Mouse (Mus musculus): Measurements from ENCODE around the gene Gpank1. TPM values are rescaled to one million over a fixed set of nuclear protein-coding genes. Genes with fewer than 3 reads are reported as not detected.
A peak's percentile ranks its signal among the peaks of the same experiment; 100 is the strongest.

The Gpank1 gene
- total and polyA plus RNA-seq, 3 experiments: 40.4 to 44.7 TPM; not detected in 1

DNA sequence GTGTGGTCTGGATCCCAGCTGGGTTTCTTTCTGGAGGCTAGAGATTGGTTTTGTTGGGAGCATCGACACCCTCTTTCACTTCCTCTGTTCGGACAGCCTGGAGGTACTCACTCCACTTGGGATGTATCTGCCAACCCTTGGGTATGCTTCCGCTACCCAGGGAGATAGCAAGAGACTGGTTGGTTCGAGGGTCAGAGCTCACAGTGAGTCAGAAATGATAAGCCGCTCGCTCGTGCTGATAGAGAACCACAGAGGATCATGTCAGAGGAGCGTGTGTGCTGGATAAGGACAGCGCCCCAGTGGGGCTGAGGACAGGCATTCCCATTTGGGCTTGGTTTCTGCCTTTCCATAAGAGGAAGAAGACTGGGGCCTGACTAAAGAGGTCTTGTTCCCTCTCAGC, 41.5 kb upstream of the Gpank1 start (continued):
- 0 out of 2 replicates have a peak, but pooled peaks have one; percentile 51 for TF ChIP-seq UBTF (IDR thresholded peaks at IDR 0.05; ENCODE audit: borderline replicate concordance, insufficient read depth, low read depth, low read length)

DNA sequence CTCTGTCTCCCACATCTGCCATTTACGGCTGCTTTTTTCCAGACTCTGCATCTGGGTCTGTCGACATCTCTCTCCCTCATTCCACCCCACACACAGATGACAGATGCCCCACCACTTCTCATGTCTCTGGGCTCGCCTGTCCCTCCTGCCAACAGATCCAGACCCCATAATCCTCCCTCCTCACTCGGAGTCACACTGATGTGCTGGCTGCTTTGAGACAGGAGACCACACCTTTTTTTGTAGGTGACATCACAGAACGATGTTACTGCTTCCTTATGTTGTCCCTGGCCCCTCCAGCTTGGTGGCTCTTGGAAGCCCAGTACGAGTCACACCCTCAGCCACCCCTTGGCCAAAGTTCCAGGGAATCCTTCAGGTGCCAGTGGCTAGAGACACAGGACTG, 41.0 kb upstream of the Gpank1 start:
- Histone ChIP-seq H3K79me2 (ENCODE audit: control insufficient read depth, insufficient read depth, low read length, poor library complexity) (no peaks in the 10 kb centered on the region), H3K9me3 (replicated peaks; ENCODE audit: insufficient read depth, low read length) (no peaks in the 10 kb centered on the region), H3K4me1 (ENCODE audit: control insufficient read depth in 1 of 2, insufficient read depth in 2 of 2, low read length in 2 of 2) (peaks cover 20 to 52% of the 10 kb centered on the region in 2 experiments), H3K36me3 (ENCODE audit: control insufficient read depth in 1 of 2, insufficient read depth in 2 of 2, low read length in 2 of 2) (peaks cover 0 to 38% of the 10 kb centered on the region in 2 experiments; a peak in 2 of 4 replicates), H3K4me3 (ENCODE audit: control insufficient read depth in 1 of 2, insufficient read depth in 1 of 2, low read depth in 2 of 2, low read length in 2 of 2) (peak overlapping the region; percentile 3 to 19; a peak in 2 of 4 replicates), H3K9ac (ENCODE audit: control insufficient read depth, low read depth, low read length, poor library complexity, severe bottlenecking) (peak overlapping the region; percentile 50), H3K27me3 (ENCODE audit: control insufficient read depth in 1 of 2, insufficient read depth in 2 of 2, low read length in 2 of 2) (no peaks in the 10 kb centered on the region), H3K27ac (ENCODE audit: control insufficient read depth, low read depth, low read length) (peak overlapping the region; percentile 94)
- DNase-seq (ENCODE audit: low read depth, low spot score): no peak
- TF ChIP-seq POLR2A (IDR thresholded peaks at IDR 0.05; ENCODE audit: control insufficient read depth in 1 of 2, insufficient read depth in 1 of 2, low read depth in 1 of 2, low read length in 2 of 2, poor library complexity in 1 of 2): peak in 1 of 2 experiments; percentile 31; a peak in 1 of 4 replicates
- TF ChIP-seq CHD2 (IDR thresholded peaks at IDR 0.05; ENCODE audit: low read length): no peak

DNA sequence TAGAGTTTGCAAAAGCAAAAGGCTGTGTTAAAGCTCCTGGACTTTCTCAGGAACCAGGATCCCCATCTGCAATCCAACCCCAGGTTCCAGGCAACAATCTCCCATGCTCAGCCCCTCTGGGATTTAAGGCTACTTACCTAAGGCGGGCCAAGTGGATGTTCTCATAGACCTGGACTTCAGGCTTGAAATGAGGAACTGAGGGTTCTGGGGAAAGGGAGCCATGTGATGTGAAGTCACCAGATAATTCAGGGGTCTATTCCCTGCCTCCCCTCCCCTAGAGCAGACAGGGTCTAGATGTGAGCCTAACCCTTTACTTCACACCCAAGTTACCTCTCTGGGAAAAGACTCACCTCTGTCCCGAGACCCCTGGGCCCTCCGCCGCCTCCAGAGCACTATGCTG, 40.5 kb upstream of the Gpank1 start:
- Histone ChIP-seq H3K4me1 (ENCODE audit: control insufficient read depth in 1 of 2, insufficient read depth in 2 of 2, low read length in 2 of 2) (peaks cover 20 to 56% of the 10 kb centered on the region in 2 experiments), H3K27ac (ENCODE audit: control insufficient read depth, low read depth, low read length) (peak overlapping the region; percentile 94), H3K9ac (ENCODE audit: control insufficient read depth, low read depth, low read length, poor library complexity, severe bottlenecking) (peak overlapping the region; percentile 50), H3K27me3 (ENCODE audit: control insufficient read depth in 1 of 2, insufficient read depth in 2 of 2, low read length in 2 of 2) (no peaks in the 10 kb centered on the region), H3K9me3 (replicated peaks; ENCODE audit: insufficient read depth, low read length) (no peaks in the 10 kb centered on the region), H3K36me3 (ENCODE audit: control insufficient read depth in 1 of 2, insufficient read depth in 2 of 2, low read length in 2 of 2) (peaks cover 0 to 42% of the 10 kb centered on the region in 2 experiments; a peak in 2 of 4 replicates), H3K79me2 (ENCODE audit: control insufficient read depth, insufficient read depth, low read length, poor library complexity) (no peaks in the 10 kb centered on the region), H3K4me3 (ENCODE audit: control insufficient read depth in 1 of 2, insufficient read depth in 1 of 2, low read depth in 2 of 2, low read length in 2 of 2) (peak overlapping the region in 1 of 2 experiments; percentile 2; a peak in 1 of 4 replicates)
- DNase-seq (ENCODE audit: low read depth, low spot score): peak; percentile 73
- TF ChIP-seq TAL1 (IDR thresholded peaks at IDR 0.05; ENCODE audit: low read length): 0 out of 2 replicates have a peak, but pooled peaks have one; percentile 25
- TF ChIP-seq MEF2A (IDR thresholded peaks at IDR 0.05; ENCODE audit: extremely low read depth, insufficient replicate concordance, low read depth, low read length, poor library complexity, severe bottlenecking): no peak
- no peak for TF ChIP-seq MAZ (IDR thresholded peaks at IDR 0.05; ENCODE audit: low read depth, low read length)
- no peak for TF ChIP-seq USF2 (IDR thresholded peaks at IDR 0.05; ENCODE audit: borderline replicate concordance in 1 of 2, insufficient read depth in 1 of 2, low read depth in 1 of 2, low read length in 2 of 2)
- TF ChIP-seq ETS1 (IDR thresholded peaks at IDR 0.05; ENCODE audit: low read depth, low read length): 0 out of 2 replicates have a peak, but pooled peaks have one; percentile 6
- TF ChIP-seq JUND (IDR thresholded peaks at IDR 0.05; ENCODE audit: low read depth, low read length): no peak
- TF ChIP-seq E2F4 (IDR thresholded peaks at IDR 0.05; ENCODE audit: borderline replicate concordance, low read depth, low read length): no peak
- TF ChIP-seq NELFE (IDR thresholded peaks at IDR 0.05; ENCODE audit: low read depth, low read length): no peak
- no peak for TF ChIP-seq GABPA (IDR thresholded peaks at IDR 0.05; ENCODE audit: low read depth, low read length)
- no peak for TF ChIP-seq BHLHE40 (IDR thresholded peaks at IDR 0.05; ENCODE audit: borderline replicate concordance, low read depth, low read length)
- TF ChIP-seq CHD1 (IDR thresholded peaks at IDR 0.05; ENCODE audit: low read depth, low read length): no peak
- no peak for TF ChIP-seq GATA1 (IDR thresholded peaks at IDR 0.05; ENCODE audit: low read depth, low read length)
- TF ChIP-seq TBP (IDR thresholded peaks at IDR 0.05; ENCODE audit: low read depth, low read length): no peak
- no peak for TF ChIP-seq ZC3H11A (IDR thresholded peaks at IDR 0.05; ENCODE audit: low read depth, low read length)
- no peak for TF ChIP-seq ZNF384 (IDR thresholded peaks at IDR 0.05; ENCODE audit: low read depth, low read length)
- no peak for TF ChIP-seq UBTF (IDR thresholded peaks at IDR 0.05; ENCODE audit: borderline replicate concordance, insufficient read depth, low read depth, low read length)
- TF ChIP-seq KAT2A (conservative IDR thresholded peaks at IDR 0.05; ENCODE audit: low read depth, low read length): no peak
- no peak for TF ChIP-seq CTCF (IDR thresholded peaks at IDR 0.05 in 2 of 3, conservative IDR thresholded peaks at IDR 0.05 in 1 of 3; ENCODE audit: control insufficient read depth in 1 of 3, insufficient read depth in 1 of 3, low read depth in 2 of 3, low read length in 3 of 3, poor library complexity in 1 of 3, severe bottlenecking in 1 of 3)
- TF ChIP-seq EP300 (IDR thresholded peaks at IDR 0.05; ENCODE audit: low read depth in 1 of 2, low read length in 2 of 2): no peak; a peak in 1 of 4 replicates
- no peak for TF ChIP-seq ZKSCAN1 (IDR thresholded peaks at IDR 0.05; ENCODE audit: low read depth, low read length)
- no peak for TF ChIP-seq RAD21 (IDR thresholded peaks at IDR 0.05; ENCODE audit: low read depth, low read length)
- TF ChIP-seq HCFC1 (IDR thresholded peaks at IDR 0.05; ENCODE audit: low read depth, low read length): no peak
- no peak for TF ChIP-seq MAFK (IDR thresholded peaks at IDR 0.05; ENCODE audit: borderline replicate concordance, low read depth, low read length)
- TF ChIP-seq MYB (IDR thresholded peaks at IDR 0.05; ENCODE audit: low read depth, low read length): no peak
- no peak for TF ChIP-seq ELF1 (IDR thresholded peaks at IDR 0.05; ENCODE audit: low read depth, low read length)
- TF ChIP-seq USF1 (IDR thresholded peaks at IDR 0.05; ENCODE audit: low read depth, low read length): peak; percentile 71
- no peak for TF ChIP-seq ZMIZ1 (IDR thresholded peaks at IDR 0.05; ENCODE audit: low read depth, low read length)
